Mouse (Mus musculus): Measurements from ENCODE around the gene Tshb. TPM values are rescaled to one million over a fixed set of nuclear protein-coding genes. Genes with fewer than 3 reads are reported as not detected.

Gene Tshb
- total and polyA plus RNA-seq, 2 experiments from 2014 or later = not detected

DNA sequence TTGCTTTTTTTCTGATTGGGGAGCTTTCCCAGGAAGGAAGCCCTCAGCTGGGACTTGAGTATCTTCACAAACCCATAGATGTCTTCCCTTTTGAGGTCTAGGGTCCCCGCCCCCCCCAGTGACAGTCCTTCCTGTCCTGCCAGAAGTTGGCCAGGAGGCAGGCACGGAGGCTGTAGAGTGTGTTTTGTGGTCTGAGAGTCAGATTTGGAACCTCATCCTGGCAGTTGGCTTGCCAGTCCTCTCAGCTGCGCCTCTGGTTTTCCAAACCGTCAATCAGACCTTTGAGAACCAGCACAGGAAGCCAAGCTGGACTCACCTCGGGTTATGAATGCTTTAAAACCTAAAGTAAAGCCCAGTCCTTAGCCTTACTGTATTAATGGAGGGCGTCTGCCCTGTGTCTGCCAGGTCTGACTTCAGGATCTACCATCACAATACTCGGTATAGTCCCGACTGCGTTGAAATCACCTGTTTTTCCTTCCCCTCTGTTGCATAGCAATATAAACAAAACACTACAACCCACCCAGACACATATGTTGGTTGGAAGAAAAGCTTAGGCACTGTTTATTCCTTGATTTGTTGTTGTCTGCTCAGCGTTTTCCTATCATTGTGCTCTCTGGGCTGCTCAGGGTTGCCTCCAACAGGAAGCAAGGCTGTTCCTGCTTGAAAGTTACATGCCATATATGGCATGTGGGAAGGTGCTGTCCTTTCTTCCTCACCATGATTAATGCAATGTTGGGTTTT, 44.2 kb downstream of the Tshb start:
- Histone ChIP-seq H3K36me3 (replicated peaks; ENCODE audit: control insufficient read depth, insufficient read depth, low read length) (no peaks in the 10 kb centered on the region), H3K27me3 (ENCODE audit: control insufficient read depth, insufficient read depth, low read length) (no peaks in the 10 kb centered on the region), H3K4me1 (ENCODE audit: control insufficient read depth, insufficient read depth) (peaks cover 55% of the 10 kb centered on the region), H3K4me2 (ENCODE audit: low read depth, low read length) (peak overlapping the region; percentile 3; the same call in 1 of the 2 replicates), H3K4me3 (ENCODE audit: low read depth, low read length) (no peak overlapping the region), H3K9me3 (replicated peaks; ENCODE audit: control insufficient read depth, low read length) (no peaks in the 10 kb centered on the region), H3K27ac (ENCODE audit: low read depth) (peak overlapping the region; percentile 65), H3K9ac (replicated peaks; ENCODE audit: low read depth, low read length) (no peak overlapping the region; the same call in 1 of the 2 replicates)
- ATAC-seq (ENCODE audit: insufficient read depth, low read depth) = no peak
- WGBS = 45% methylated on average over 10 of the region's 10 CpGs
- peak; percentile 15 for DNase-seq (ENCODE audit: low spot score)
- TF ChIP-seq EP300 (IDR thresholded peaks at IDR 0.05; ENCODE audit: low read depth) = no peak
- no peak for TF ChIP-seq CTCF (IDR thresholded peaks at IDR 0.05; ENCODE audit: low read depth)

DNA sequence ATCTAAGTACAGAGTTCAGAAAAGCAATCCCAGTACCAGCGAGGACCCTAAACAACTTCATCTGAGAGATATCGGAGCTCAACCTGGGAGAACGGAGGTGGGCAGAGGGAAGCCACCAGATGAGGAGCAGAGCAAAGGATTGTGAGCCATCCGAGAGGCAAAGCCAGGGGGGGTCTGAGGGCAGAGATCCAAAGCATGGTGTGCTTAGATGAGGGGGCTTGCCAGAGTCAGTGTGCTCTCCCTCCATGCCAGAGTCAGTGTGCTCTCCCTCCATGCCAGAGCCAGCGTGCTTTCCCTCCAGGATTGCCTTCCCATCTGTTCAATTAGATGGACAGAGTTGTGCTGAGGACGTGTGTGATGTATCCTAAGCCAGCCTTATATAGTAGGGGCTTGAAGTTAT, 45.4 kb downstream of the Tshb start:
- 72% methylated on average over 6 of the region's 6 CpGs for WGBS
- Histone ChIP-seq H3K4me1 (ENCODE audit: control insufficient read depth, insufficient read depth) (peaks cover 46% of the 10 kb centered on the region), H3K9me3 (replicated peaks; ENCODE audit: control insufficient read depth, low read length) (no peaks in the 10 kb centered on the region), H3K36me3 (replicated peaks; ENCODE audit: control insufficient read depth, insufficient read depth, low read length) (no peaks in the 10 kb centered on the region), H3K27me3 (ENCODE audit: control insufficient read depth, insufficient read depth, low read length) (no peaks in the 10 kb centered on the region), H3K27ac (ENCODE audit: low read depth) (peak overlapping the region; percentile 65), H3K9ac (replicated peaks; ENCODE audit: low read depth, low read length) (no peak overlapping the region), H3K4me3 (ENCODE audit: low read depth, low read length) (no peak overlapping the region), H3K4me2 (ENCODE audit: low read depth, low read length) (no peak overlapping the region)
- ATAC-seq (ENCODE audit: insufficient read depth, low read depth) (no peak), DNase-seq (ENCODE audit: low spot score) (no peak)
- TF ChIP-seq CTCF (IDR thresholded peaks at IDR 0.05; ENCODE audit: low read depth) = no peak
- TF ChIP-seq EP300 (IDR thresholded peaks at IDR 0.05; ENCODE audit: low read depth) = no peak

DNA sequence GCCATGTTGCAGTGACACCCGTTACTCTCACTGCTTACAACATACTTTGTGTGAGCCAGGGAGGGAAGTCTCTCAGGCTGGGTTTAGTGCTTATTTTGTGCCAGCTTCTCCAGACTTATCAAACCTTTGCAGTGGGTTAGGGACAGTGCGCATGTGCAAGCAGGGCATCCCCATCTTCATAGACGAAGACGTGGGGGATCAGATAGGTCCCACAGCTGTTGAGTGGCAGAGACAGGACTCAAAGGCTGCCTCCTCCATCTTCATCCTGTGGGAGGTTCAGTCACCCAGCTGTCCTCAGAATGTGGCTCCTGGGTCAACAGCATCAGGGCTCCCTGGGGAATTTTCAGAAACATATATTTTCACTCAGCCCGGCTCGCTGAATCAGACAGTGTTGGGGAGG, 46.1 kb downstream of the Tshb start:
- H3K9me3 ChIP-seq (replicated peaks; ENCODE audit: control insufficient read depth, low read length) = no peaks in the 10 kb centered on the region
- no peak for ATAC-seq (ENCODE audit: insufficient read depth, low read depth)
- no peak overlapping the region for H3K9ac ChIP-seq (replicated peaks; ENCODE audit: low read depth, low read length)
- WGBS = 49% methylated on average over 6 of the region's 6 CpGs
- H3K4me1 ChIP-seq (ENCODE audit: control insufficient read depth, insufficient read depth) = peaks cover 41% of the 10 kb centered on the region
- TF ChIP-seq EP300 (IDR thresholded peaks at IDR 0.05; ENCODE audit: low read depth) (no peak), CTCF (IDR thresholded peaks at IDR 0.05; ENCODE audit: low read depth) (no peak)
- no peak overlapping the region for H3K27ac ChIP-seq (ENCODE audit: low read depth)
- peak overlapping the region; percentile 93; the same call in 1 of the 2 replicates for H3K4me2 ChIP-seq (ENCODE audit: low read depth, low read length)
- no peaks in the 10 kb centered on the region for H3K36me3 ChIP-seq (replicated peaks; ENCODE audit: control insufficient read depth, insufficient read depth, low read length)
- H3K4me3 ChIP-seq (ENCODE audit: low read depth, low read length) = no peak overlapping the region
- no peak for DNase-seq (ENCODE audit: low spot score)
- no peaks in the 10 kb centered on the region for H3K27me3 ChIP-seq (ENCODE audit: control insufficient read depth, insufficient read depth, low read length)

DNA sequence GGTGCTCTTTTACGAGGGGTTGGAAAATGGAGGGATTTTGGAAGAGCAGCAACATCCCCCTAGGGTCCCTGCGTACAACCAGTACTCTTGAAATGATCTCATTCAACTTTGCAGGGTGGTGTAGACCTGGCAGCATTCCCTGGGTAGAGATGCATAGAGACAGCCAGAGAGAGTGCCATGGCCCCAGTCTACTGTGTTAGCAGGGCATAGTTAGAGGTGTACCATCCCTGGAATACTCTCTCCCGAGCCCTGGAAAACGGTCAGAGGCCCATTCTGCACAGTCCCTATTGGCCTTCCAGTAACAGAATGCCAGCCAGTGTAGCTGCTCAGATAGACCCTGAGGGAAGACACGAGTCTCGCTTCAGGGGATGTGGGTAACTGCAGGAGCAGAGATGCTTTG, 46.9 kb downstream of the Tshb start:
- Histone ChIP-seq H3K4me3 (ENCODE audit: low read depth, low read length) (peak overlapping the region; percentile 72), H3K9me3 (replicated peaks; ENCODE audit: control insufficient read depth, low read length) (no peaks in the 10 kb centered on the region), H3K27me3 (ENCODE audit: control insufficient read depth, insufficient read depth, low read length) (no peaks in the 10 kb centered on the region), H3K9ac (replicated peaks; ENCODE audit: low read depth, low read length) (peak overlapping the region; percentile 65; the same call in 1 of the 2 replicates), H3K27ac (ENCODE audit: low read depth) (peak overlapping the region; percentile 93; the same call in 1 of the 2 replicates), H3K36me3 (replicated peaks; ENCODE audit: control insufficient read depth, insufficient read depth, low read length) (no peaks in the 10 kb centered on the region), H3K4me1 (ENCODE audit: control insufficient read depth, insufficient read depth) (peaks cover 34% of the 10 kb centered on the region), H3K4me2 (ENCODE audit: low read depth, low read length) (peak overlapping the region; percentile 93)
- ATAC-seq (ENCODE audit: insufficient read depth, low read depth) = no peak
- DNase-seq (ENCODE audit: low spot score) = no peak
- WGBS = 38% methylated on average over 6 of the region's 6 CpGs
- no peak for TF ChIP-seq EP300 (IDR thresholded peaks at IDR 0.05; ENCODE audit: low read depth)
- TF ChIP-seq CTCF (IDR thresholded peaks at IDR 0.05; ENCODE audit: low read depth) = no peak

DNA sequence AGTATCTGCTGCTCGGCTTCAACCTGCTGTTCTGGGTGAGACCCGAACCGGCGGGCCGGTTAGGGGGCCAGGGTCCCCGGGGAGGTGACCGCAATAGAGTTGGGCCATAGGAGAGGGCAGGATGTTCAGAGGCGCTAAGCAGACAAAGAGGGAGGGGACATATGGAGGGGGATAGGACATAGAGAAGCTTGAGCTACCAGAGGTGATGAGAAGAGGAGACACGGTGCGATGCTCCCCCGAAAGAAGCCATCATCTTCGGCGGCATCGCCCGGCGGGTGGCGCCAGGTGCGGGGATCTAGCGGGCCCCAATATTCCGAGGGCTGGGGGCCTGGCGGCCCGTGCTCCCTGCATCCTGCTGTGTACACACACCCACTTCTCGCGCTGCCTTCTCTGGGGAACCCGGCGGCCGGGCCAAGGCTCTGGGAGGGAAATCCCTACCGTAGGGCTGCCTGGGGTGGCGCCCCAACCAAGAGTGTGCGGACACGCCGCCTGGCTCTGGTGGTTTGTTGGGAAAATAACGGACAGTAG, 47.4 kb downstream of the Tshb start:
- peak overlapping the region; percentile 93 for H3K27ac ChIP-seq (ENCODE audit: low read depth)
- peak; percentile 36 for DNase-seq (ENCODE audit: low spot score)
- under 1% methylated on average over 33 of the region's 33 CpGs for WGBS

More for the DNA sequence above, 47.4 kb downstream of the Tshb start:
- Histone ChIP-seq H3K4me2 (ENCODE audit: low read depth, low read length) (peak overlapping the region; percentile 93), H3K9me3 (replicated peaks; ENCODE audit: control insufficient read depth, low read length) (no peaks in the 10 kb centered on the region), H3K4me3 (ENCODE audit: low read depth, low read length) (peak overlapping the region; percentile 72), H3K9ac (replicated peaks; ENCODE audit: low read depth, low read length) (peak overlapping the region; percentile 65), H3K36me3 (replicated peaks; ENCODE audit: control insufficient read depth, insufficient read depth, low read length) (no peaks in the 10 kb centered on the region), H3K4me1 (ENCODE audit: control insufficient read depth, insufficient read depth) (peaks cover 34% of the 10 kb centered on the region), H3K27me3 (ENCODE audit: control insufficient read depth, insufficient read depth, low read length) (no peaks in the 10 kb centered on the region)
- TF ChIP-seq CTCF (IDR thresholded peaks at IDR 0.05; ENCODE audit: low read depth) (peak; percentile 11; the same call in 1 of the 2 replicates), EP300 (IDR thresholded peaks at IDR 0.05; ENCODE audit: low read depth) (no peak)
- peak; percentile 66 for ATAC-seq (ENCODE audit: insufficient read depth, low read depth)

Measured in heart, postnatal 0 days (tissue).